Mouse (Mus musculus): Measurements from ENCODE around the gene Foxa3.

DNA sequence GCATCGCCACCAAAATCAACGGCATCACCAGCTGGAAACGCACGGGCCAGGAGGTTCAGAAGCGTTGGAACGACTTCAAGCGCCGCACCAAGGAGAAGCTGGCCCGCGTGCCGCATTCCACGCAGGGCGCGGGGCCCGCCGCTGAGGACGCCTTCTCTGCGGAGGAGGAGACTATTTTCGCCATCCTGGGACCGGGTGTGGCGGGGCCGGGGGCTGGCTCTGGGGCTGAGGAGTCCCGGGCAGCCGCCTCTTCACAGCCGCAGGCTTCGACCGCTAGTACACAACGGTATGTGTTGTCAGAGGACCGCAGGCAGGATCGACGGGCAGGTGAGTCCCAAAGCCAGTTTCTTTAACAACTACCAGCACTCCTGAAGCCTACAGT is 31.1 kb downstream of the Foxa3 start:
- TF ChIP-seq POLR2A (IDR thresholded peaks at IDR 0.05; ENCODE audit: low read depth, low read length) = no peak
- TF ChIP-seq CTCF (conservative IDR thresholded peaks at IDR 0.05; ENCODE audit: insufficient read depth, insufficient read length, low read depth, low read length) = no peak
